Mouse (Mus musculus) E14TG2a.4 (cell line): ENCODE data around the gene Stox2.

Experiments
- CTCF ChIP-seq: conservative IDR thresholded peaks from 2 replicates; pipeline ENCODE4 v1.5.1; 2014; ENCODE audit warnings: low read length
- NANOG ChIP-seq: IDR thresholded peaks from 2 replicates; pipeline ENCODE4 v1.6.1; 2014; ENCODE audit warnings: borderline replicate concordance, low read length, mixed read lengths
- POU5F1 ChIP-seq: IDR thresholded peaks from 2 replicates; pipeline ENCODE4 v1.6.1; 2014; ENCODE audit warnings: low read length, borderline replicate concordance

GRCm38 (mm10) chr8:47245116-47245515, 201.0 kb downstream of the Stox2 start:
- TF ChIP-seq CTCF = no peak
- no peak for TF ChIP-seq NANOG
- TF ChIP-seq POU5F1 = no peak
